Mouse (Mus musculus): ENCODE results near the gene Efcab11. TPM values are rescaled to one million over a fixed set of nuclear protein-coding genes. Genes with fewer than 3 reads are reported as not detected.

Efcab11 gene
- 0.17 and 0.23 TPM in 2 replicates for polyA plus RNA-seq (2012; rRNA removed)

DNA sequence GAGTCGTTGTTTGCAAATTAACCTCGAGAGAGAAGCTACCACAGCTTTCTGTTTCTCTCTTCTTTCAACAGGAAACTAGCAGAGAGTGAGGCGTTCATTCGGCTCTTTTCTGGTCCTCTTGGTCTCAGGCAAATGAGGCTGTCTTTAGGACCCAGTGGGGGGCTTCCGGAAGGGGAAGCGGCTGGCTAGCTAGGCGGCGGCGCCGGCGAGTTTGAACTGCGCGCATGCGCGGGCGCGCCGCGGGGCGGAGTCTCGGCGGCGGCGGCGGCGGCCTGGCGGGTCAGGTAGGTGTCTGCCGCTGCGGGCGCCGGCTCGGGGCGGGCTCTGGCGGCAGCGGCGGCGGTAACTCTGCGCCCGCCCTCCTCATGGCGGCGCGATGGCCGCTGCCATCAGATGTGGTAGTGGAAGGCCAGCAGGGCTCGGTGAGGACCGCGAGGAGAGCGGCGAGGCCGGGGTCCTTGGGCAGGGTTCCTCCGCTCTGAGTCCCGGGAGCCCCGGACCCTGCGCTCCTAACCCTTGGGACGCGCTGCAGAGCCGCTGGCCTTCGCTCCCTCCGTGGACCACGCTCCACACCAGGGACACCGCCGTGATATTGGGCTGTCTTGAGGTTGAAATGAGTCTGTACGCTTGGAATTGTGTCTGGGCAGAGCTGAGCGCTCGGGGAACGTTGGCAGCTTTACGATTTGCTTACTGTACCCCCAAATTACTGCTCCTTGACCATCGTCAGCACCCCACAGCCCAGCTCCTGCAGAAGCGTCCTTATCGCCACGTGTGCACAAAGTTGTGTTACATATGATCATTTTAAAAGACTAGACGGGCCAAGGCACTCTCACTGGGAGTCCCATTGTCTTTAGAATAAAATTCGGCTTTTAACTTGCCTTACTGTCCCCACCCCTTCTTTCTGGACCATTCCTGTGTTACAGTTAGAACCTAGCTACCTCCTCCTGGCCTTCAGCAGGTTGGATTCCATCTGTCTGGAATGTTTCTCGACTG, at the start of gene Efcab11, which contains the start of gene Tdp1:
TSS of gene Efcab11 (minus strand) at position 171 of the 993 bp plus-strand sequence.
TSS of gene Tdp1 (plus strand) at position 249 of the 993 bp plus-strand sequence.

Other genes starting within 250 kb of the Efcab11 start
- gene Tdp1, start 78 bp upstream of the Efcab11 start, polyA plus RNA-seq (2012; rRNA removed): 1.9 and 2.6 TPM in 2 replicates
- gene Kcnk13, start 80.1 kb upstream of the Efcab11 start, polyA plus RNA-seq (2012; rRNA removed): 0.22 and 0.56 TPM in 2 replicates
- 7.9 and 10.8 TPM in 2 replicates for gene Psmc1, start 225.7 kb upstream of the Efcab11 start, polyA plus RNA-seq (2012; rRNA removed)